Mouse (Mus musculus) mouse trophoblast stem cell (cell line): ENCODE results near the gene Mrgprb3.

ENCODE experiments used
- in situ Hi-C, 2 experiments: fragments of 300-500 bp; cut with MseI, MboI; formaldehyde crosslinking; loops; 2 replicates in 1 of 2; 3 replicates in 1 of 2; pipeline ENCODE4 v1.15.1; 2025

Mrgprb3 gene

GRCm38 (mm10) chr7:48643711-48644110 lies at the start of gene Mrgprb3:
TSS of gene Mrgprb3 (minus strand) at chr7:48643811.
- in situ Hi-C loops: no loop called here
